Mouse (Mus musculus) ovary, postnatal 10 days (tissue): ENCODE data around the gene Elof1.

ENCODE experiments used
- DNase-seq: peaks from one replicate; pipeline ENCODE4 v3.0.0; 2022; ENCODE audit warnings: low spot score

Gene Elof1

GRCm38 (mm10) chr9:22136765-22137547 is 20.0 kb upstream of the Elof1 start:
- DNase-seq: no peak

GRCm38 (mm10) chr9:22135644-22136390 is 18.8 kb upstream of the Elof1 start, which contains the start of gene Acp5:
TSS of gene Acp5 (minus strand) at chr9:22135711.
- DNase-seq: no peak

- no peak for DNase-seq
Measured at GRCm38 (mm10) chr9:22134988-22135643, 18.1 kb upstream of the Elof1 start.

GRCm38 (mm10) chr9:22134246-22134890 is 17.4 kb upstream of the Elof1 start:
- DNase-seq: no peak

- no peak for DNase-seq
Measured at GRCm38 (mm10) chr9:22132220-22132619, 15.2 kb upstream of the Elof1 start.

GRCm38 (mm10) chr9:22131226-22131981 is 14.4 kb upstream of the Elof1 start:
- peak; percentile 17 for DNase-seq

- no peak for DNase-seq
Measured at GRCm38 (mm10) chr9:22125246-22126027, 8.5 kb upstream of the Elof1 start.

- no peak for DNase-seq
Measured at GRCm38 (mm10) chr9:22124169-22124568, 7.2 kb upstream of the Elof1 start.

- no peak for DNase-seq
Measured at GRCm38 (mm10) chr9:22123069-22123609, 6.2 kb upstream of the Elof1 start.

- no peak for DNase-seq
Measured at GRCm38 (mm10) chr9:22122005-22122404, 5.0 kb upstream of the Elof1 start.

GRCm38 (mm10) chr9:22121545-22121944 is 4.6 kb upstream of the Elof1 start:
- DNase-seq: no peak

GRCm38 (mm10) chr9:22119543-22119942 is 2.6 kb upstream of the Elof1 start:
- DNase-seq: no peak

- DNase-seq: no peak
Measured at GRCm38 (mm10) chr9:22117754-22118456, 933 bp upstream of the Elof1 start.

GRCm38 (mm10) chr9:22116086-22116485 is 886 bp downstream of the Elof1 start:
- no peak for DNase-seq

- DNase-seq: no peak
Measured at GRCm38 (mm10) chr9:22115635-22116034, 1.3 kb downstream of the Elof1 start.

GRCm38 (mm10) chr9:22108194-22108593 is 8.8 kb downstream of the Elof1 start:
- no peak for DNase-seq

- DNase-seq: no peak
Measured at GRCm38 (mm10) chr9:22099922-22100321, 17.1 kb downstream of the Elof1 start.

- DNase-seq: no peak
Measured at GRCm38 (mm10) chr9:22098993-22099696, 17.8 kb downstream of the Elof1 start, which contains the start of gene Cnn1. TSS of gene Cnn1 (plus strand) at chr9:22099216.

GRCm38 (mm10) chr9:22095854-22096307 is 21.1 kb downstream of the Elof1 start:
- DNase-seq: peak; percentile 55
